Mouse (Mus musculus) intestine, embryonic 16.5 days (tissue): ENCODE data around the gene Col15a1. TPM values are rescaled to one million over a fixed set of nuclear protein-coding genes. Genes with fewer than 3 reads are reported as not detected.

Experiments used
- ATAC-seq: fragments of 200-750 bp; cut with Nextera tagmentation; 2 replicates; pipeline ENCODE4 v1.8.0; 2017; ENCODE audit warnings: moderate TSS enrichment, moderate library complexity
- H3K27ac ChIP-seq: fragments of 300-500 bp; sonication (generic); 2 replicates; pipeline ENCODE4 v1.5.1; 2014; ENCODE audit warnings: mild to moderate bottlenecking, low read length
- H3K27me3 ChIP-seq: fragments of 300-500 bp; sonication (generic); replicated peaks from 2 replicates; pipeline ENCODE4 v1.6.1; 2014; ENCODE audit warnings: low read length, control low read depth, mixed read lengths; ENCODE audit not compliant: control insufficient read depth, insufficient read depth
- H3K36me3 ChIP-seq: fragments of 300-500 bp; sonication (generic); 2 replicates; pipeline ENCODE4 v1.6.1; 2014; ENCODE audit warnings: low read length, control low read depth; ENCODE audit not compliant: control insufficient read depth, insufficient read depth
- H3K4me1 ChIP-seq: fragments of 300-500 bp; sonication (generic); 2 replicates; pipeline ENCODE4 v1.6.1; 2014; ENCODE audit warnings: low read length, control low read depth, mixed read lengths; ENCODE audit not compliant: control insufficient read depth, insufficient read depth
- H3K4me2 ChIP-seq: fragments of 300-500 bp; sonication (generic); 2 replicates; pipeline ENCODE4 v1.6.1; 2014; ENCODE audit warnings: low read depth, low read length, control low read depth
- H3K4me3 ChIP-seq: fragments of 300-500 bp; sonication (generic); 2 replicates; pipeline ENCODE4 v1.5.1; 2014; ENCODE audit warnings: mild to moderate bottlenecking, low read length
- H3K9ac ChIP-seq: fragments of 300-500 bp; sonication (generic); 2 replicates; pipeline ENCODE4 v1.6.1; 2014; ENCODE audit warnings: low read depth, low read length
- H3K9me3 ChIP-seq: fragments of 300-500 bp; sonication (generic); 2 replicates; pipeline ENCODE4 v1.6.1; 2016; ENCODE audit warnings: low read length, control low read depth; ENCODE audit not compliant: control insufficient read depth
- WGBS: fragments of 180-500 bp; shearing (Covaris S2); extraction: QIAGEN DNeasy Blood & Tissue Kit; methylation state at CpG from one replicate; pipeline ENCODE4 v1.1.7; 2014; 5-methylcytosine and 5-hydroxymethylcytosine counted together
- polyA plus RNA-seq: library from polyadenylated mRNA; unstranded; fragments of >200 nt; fragmentation: Nextera tagmentation; extraction: Ambion mirVana; gene quantifications from 2 replicates; pipeline ENCODE4 v1.2.1, GENCODE M21; 2015

The Col15a1 gene
- polyA plus RNA-seq, 1 experiment from 2014 or later: 12.7 TPM

- WGBS: 93% methylated on average over 3 of the region's 3 CpGs
- H3K27ac ChIP-seq: no peak overlapping the region
- H3K9ac ChIP-seq: no peak overlapping the region
- no peak for ATAC-seq
- H3K4me3 ChIP-seq: no peak overlapping the region
- no peak overlapping the region for H3K4me2 ChIP-seq
- no peaks in the 10 kb centered on the region for H3K4me1 ChIP-seq
- no peaks in the 10 kb centered on the region for H3K9me3 ChIP-seq
- no peaks in the 10 kb centered on the region for H3K36me3 ChIP-seq
- no peaks in the 10 kb centered on the region for H3K27me3 ChIP-seq
Observed at GRCm38 (mm10) chr4:47333541-47333940, 125.6 kb downstream of the Col15a1 start.

GRCm38 (mm10) chr4:47336941-47337600, 129.1 kb downstream of the Col15a1 start:
- ATAC-seq: no peak
- H3K4me3 ChIP-seq: no peak overlapping the region

GRCm38 (mm10) chr4:47342632-47343031, 134.7 kb downstream of the Col15a1 start:
- 58% methylated on average over 8 of the region's 8 CpGs for WGBS
- no peak overlapping the region for H3K4me3 ChIP-seq
- H3K9me3 ChIP-seq: no peaks in the 10 kb centered on the region
- no peak overlapping the region for H3K9ac ChIP-seq
- H3K4me2 ChIP-seq: no peak overlapping the region
- H3K36me3 ChIP-seq: no peaks in the 10 kb centered on the region
- H3K27ac ChIP-seq: no peak overlapping the region
- H3K4me1 ChIP-seq: no peaks in the 10 kb centered on the region
- H3K27me3 ChIP-seq: 0 out of 2 replicates have a peak, but pooled peaks cover 2% of the 10 kb centered on the region
- ATAC-seq: no peak

More at GRCm38 (mm10) chr4:47336941-47337600, 129.1 kb downstream of the Col15a1 start:
- Histone ChIP-seq H3K4me2 (no peak overlapping the region), H3K4me1 (no peaks in the 10 kb centered on the region), H3K9ac (no peak overlapping the region), H3K36me3 (no peaks in the 10 kb centered on the region), H3K27me3 (no peaks in the 10 kb centered on the region), H3K27ac (no peak overlapping the region), H3K9me3 (no peaks in the 10 kb centered on the region)
- 78% methylated on average over 3 of the region's 3 CpGs for WGBS

DNA sequence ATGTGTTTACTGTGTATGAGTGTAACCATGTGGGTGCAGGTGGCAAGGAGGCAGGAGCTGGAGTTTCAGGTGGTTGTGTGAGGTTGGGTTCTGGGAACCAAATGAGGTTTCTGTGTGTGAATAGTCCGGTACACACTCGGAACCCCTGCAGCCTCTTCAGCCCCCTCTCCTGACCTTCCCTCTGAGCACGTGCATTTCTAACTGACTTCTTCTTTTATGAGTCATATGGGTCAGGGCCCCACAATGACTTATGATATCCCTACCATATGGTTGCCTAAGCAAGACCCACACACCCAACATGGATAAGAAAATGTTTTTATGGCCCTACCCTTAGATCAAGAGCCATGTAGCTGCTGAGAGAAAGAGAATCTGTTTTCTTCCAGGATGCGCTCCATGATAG, 139.1 kb downstream of the Col15a1 start:
- WGBS: 57% methylated on average over 4 of the region's 4 CpGs
- ATAC-seq: peak; percentile 72
- no peaks in the 10 kb centered on the region for H3K4me1 ChIP-seq

GRCm38 (mm10) chr4:47349759-47350158, 141.8 kb downstream of the Col15a1 start:
- Histone ChIP-seq H3K4me2 (no peak overlapping the region), H3K9ac (no peak overlapping the region), H3K4me1 (peaks cover 5% of the 10 kb centered on the region; the same call in 1 of the 2 replicates), H3K27me3 (no peaks in the 10 kb centered on the region), H3K9me3 (no peaks in the 10 kb centered on the region), H3K4me3 (no peak overlapping the region), H3K36me3 (no peaks in the 10 kb centered on the region), H3K27ac (no peak overlapping the region)
- WGBS: 52% methylated on average over 6 of the region's 6 CpGs
- no peak for ATAC-seq

More for the DNA sequence above, 139.1 kb downstream of the Col15a1 start:
- Histone ChIP-seq H3K4me3 (no peak overlapping the region), H3K36me3 (no peaks in the 10 kb centered on the region), H3K27ac (no peak overlapping the region), H3K4me2 (no peak overlapping the region), H3K9me3 (no peaks in the 10 kb centered on the region), H3K27me3 (0 out of 2 replicates have a peak, but pooled peaks cover 2% of the 10 kb centered on the region), H3K9ac (no peak overlapping the region)

- Histone ChIP-seq H3K9me3 (no peaks in the 10 kb centered on the region), H3K36me3 (no peaks in the 10 kb centered on the region), H3K27ac (no peak overlapping the region), H3K9ac (peak overlapping the region; percentile 78), H3K4me1 (peaks cover 5% of the 10 kb centered on the region; the same call in 1 of the 2 replicates), H3K4me3 (peak overlapping the region; percentile 96; the same call in 1 of the 2 replicates), H3K4me2 (peak overlapping the region; percentile 97), H3K27me3 (no peaks in the 10 kb centered on the region)
- WGBS: 27% methylated on average over 9 of the region's 9 CpGs
- no peak for ATAC-seq
Observed at GRCm38 (mm10) chr4:47351386-47352049, 143.6 kb downstream of the Col15a1 start.

- H3K9ac ChIP-seq: peak overlapping the region; percentile 78
- 1% methylated on average over 32 of the region's 32 CpGs for WGBS
- no peak for ATAC-seq
Observed at GRCm38 (mm10) chr4:47352061-47352661, 144.2 kb downstream of the Col15a1 start.

GRCm38 (mm10) chr4:47352803-47353388, 144.9 kb downstream of the Col15a1 start, which contains the start of gene Tgfbr1:
Gene Tgfbr1 (plus strand): TSS chr4:47353222.
- Histone ChIP-seq H3K4me1 (peaks cover 5% of the 10 kb centered on the region; the same call in 1 of the 2 replicates), H3K9me3 (no peaks in the 10 kb centered on the region), H3K27ac (peak within 1 kb of the TSS; percentile 96), H3K36me3 (no peaks in the 10 kb centered on the region), H3K27me3 (no peaks in the 10 kb centered on the region), H3K4me2 (peak within 1 kb of the TSS; percentile 97), H3K4me3 (peak within 1 kb of the TSS; percentile 96), H3K9ac (peak within 1 kb of the TSS; percentile 91)
- under 1% methylated on average over 56 of the region's 65 CpGs for WGBS
- peak; percentile 99 for ATAC-seq

More at GRCm38 (mm10) chr4:47352061-47352661, 144.2 kb downstream of the Col15a1 start:
- Histone ChIP-seq H3K9me3 (no peaks in the 10 kb centered on the region), H3K36me3 (no peaks in the 10 kb centered on the region), H3K4me3 (peak overlapping the region; percentile 96), H3K4me1 (peaks cover 5% of the 10 kb centered on the region; the same call in 1 of the 2 replicates), H3K27ac (peak overlapping the region; percentile 1), H3K27me3 (no peaks in the 10 kb centered on the region), H3K4me2 (peak overlapping the region; percentile 97)
